Mouse (Mus musculus) c-Kit-positive CD71-positive TER-119-positive erythroid progenitor cells, embryonic 14.5 days (primary cell): ENCODE data around the gene Gm14781.
"Not testable (repeated sequence)": the region's sequence is repeated elsewhere in the genome, so short reads cannot be mapped to it uniquely, and the experiment has no call there.

ENCODE experiments used
- DNase-seq: peaks from one replicate; pipeline ENCODE4 v3.0.0-alpha.2; 2013; ENCODE audit warnings: low spot score

Gene Gm14781

GRCm38 (mm10) chrX:91631894-91632293 lies at the start of gene Gm14781:
TSS of gene Gm14781 (plus strand) at chrX:91632194.
- not testable (repeated sequence) for DNase-seq

DNA sequence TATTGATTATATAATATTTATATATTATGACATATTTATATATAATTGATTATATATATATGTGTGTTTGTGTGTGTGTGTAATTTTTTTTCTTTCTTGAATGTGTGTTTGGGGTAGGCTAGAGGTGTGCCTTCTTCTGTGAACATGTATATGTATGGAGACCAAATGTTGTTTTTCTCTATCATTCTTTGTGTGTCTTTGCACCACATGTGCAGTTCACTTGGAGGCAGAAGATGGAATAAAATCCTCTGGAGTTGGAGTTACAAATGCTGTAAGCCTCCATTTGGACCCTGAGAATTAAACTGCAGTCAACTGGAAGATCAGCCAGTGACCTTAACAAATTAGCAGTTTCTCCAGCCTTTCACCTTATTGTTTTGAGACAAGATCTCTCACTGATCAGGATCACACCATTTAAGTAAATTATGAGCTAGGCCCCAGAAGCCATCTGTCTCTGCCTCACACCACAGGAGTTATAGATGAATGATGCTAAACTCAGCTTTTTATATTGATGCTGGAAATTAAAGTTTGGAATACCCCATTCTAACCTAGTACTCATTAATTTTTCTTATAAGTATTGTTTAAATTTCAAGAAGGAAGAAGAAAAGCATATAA lies 23.1 kb downstream of the Gm14781 start:
- DNase-seq: not testable (repeated sequence)
